Mouse (Mus musculus) liver, embryonic 15.5 days (tissue): Measurements from ENCODE around the gene Nubp1. TPM values are rescaled to one million over a fixed set of nuclear protein-coding genes. Genes with fewer than 3 reads are reported as not detected.

Source experiments
- ATAC-seq: fragments of 200-750 bp; cut with Nextera tagmentation; 2 replicates; pipeline ENCODE4 v1.8.0; 2017; ENCODE audit warnings: moderate number of reproducible peaks, mild to moderate bottlenecking, moderate library complexity; ENCODE audit not compliant: insufficient read depth
- H3K27ac ChIP-seq: fragments of 300-500 bp; sonication (generic); replicated peaks from 2 replicates; pipeline ENCODE4 v1.5.1; 2015; ENCODE audit warnings: mild to moderate bottlenecking, inconsistent platforms
- H3K27me3 ChIP-seq: fragments of 300-500 bp; sonication (generic); 2 replicates; pipeline ENCODE4 v1.6.1; 2015; ENCODE audit warnings: mild to moderate bottlenecking, inconsistent platforms
- H3K36me3 ChIP-seq: fragments of 300-500 bp; sonication (generic); replicated peaks from 2 replicates; pipeline ENCODE4 v1.6.1; 2015; ENCODE audit warnings: moderate library complexity, mild to moderate bottlenecking, inconsistent platforms
- H3K4me1 ChIP-seq: fragments of 300-500 bp; sonication (generic); replicated peaks from 2 replicates; pipeline ENCODE4 v1.6.1; 2015; ENCODE audit warnings: inconsistent platforms
- H3K4me2 ChIP-seq: fragments of 300-500 bp; sonication (generic); 2 replicates; pipeline ENCODE4 v1.6.1; 2015; ENCODE audit warnings: moderate library complexity, mild to moderate bottlenecking, inconsistent platforms
- H3K4me3 ChIP-seq: fragments of 300-500 bp; sonication (generic); replicated peaks from 2 replicates; pipeline ENCODE4 v1.5.1; 2015; ENCODE audit warnings: mild to moderate bottlenecking, inconsistent platforms
- H3K9ac ChIP-seq: fragments of 300-500 bp; sonication (generic); 2 replicates; pipeline ENCODE4 v1.6.1; 2015; ENCODE audit warnings: moderate library complexity, mild to moderate bottlenecking, inconsistent platforms
- H3K9me3 ChIP-seq: fragments of 300-500 bp; sonication (generic); replicated peaks from 2 replicates; pipeline ENCODE4 v1.6.1; 2016; ENCODE audit warnings: inconsistent platforms
- WGBS: fragments of 180-500 bp; shearing (Covaris S2); methylation state at CpG from one replicate; pipeline ENCODE4 v1.1.7; 2015; ENCODE audit warnings: mixed read lengths; ENCODE audit not compliant: insufficient replicate concordance; 5-methylcytosine and 5-hydroxymethylcytosine counted together
- polyA plus RNA-seq: library from polyadenylated mRNA; unstranded; fragments of >200 nt; fragmentation: Nextera tagmentation; extraction: Ambion mirVana; gene quantifications from 2 replicates; pipeline ENCODE4 v1.2.1, GENCODE M21; 2015

Nubp1 gene
- polyA plus RNA-seq, 1 experiment from 2014 or later = 27.6 TPM

- H3K4me1 ChIP-seq = peaks cover 39% of the 10 kb centered on the region
- peaks cover 32% of the 10 kb centered on the region; the same call in 1 of the 2 replicates for H3K27me3 ChIP-seq
- WGBS = 7% methylated on average over 8 of the region's 8 CpGs
- H3K4me3 ChIP-seq = peak overlapping the region; percentile 44
- no peaks in the 10 kb centered on the region for H3K9me3 ChIP-seq
- no peaks in the 10 kb centered on the region for H3K36me3 ChIP-seq
- H3K27ac ChIP-seq = peak overlapping the region; percentile 90
- peak overlapping the region; percentile 72 for H3K4me2 ChIP-seq
- ATAC-seq = peak; percentile 100
- peak overlapping the region; percentile 48 for H3K9ac ChIP-seq
Measured at GRCm38 (mm10) chr16:10384060-10384497, 27.7 kb upstream of the Nubp1 start.

- WGBS = 30% methylated on average over 3 of the region's 3 CpGs
Measured at GRCm38 (mm10) chr16:10384544-10384943, 27.2 kb upstream of the Nubp1 start.

GRCm38 (mm10) chr16:10385261-10385660 is 26.5 kb upstream of the Nubp1 start:
- 80% methylated on average over 12 of the region's 12 CpGs for WGBS
- Histone ChIP-seq H3K4me3 (no peak overlapping the region), H3K27ac (peak overlapping the region; percentile 90; the same call in 1 of the 2 replicates)

More at GRCm38 (mm10) chr16:10384544-10384943, 27.2 kb upstream of the Nubp1 start:
- H3K36me3 ChIP-seq = no peaks in the 10 kb centered on the region
- no peaks in the 10 kb centered on the region for H3K9me3 ChIP-seq
- H3K27ac ChIP-seq = peak overlapping the region; percentile 90
- peak overlapping the region; percentile 44 for H3K4me3 ChIP-seq
- H3K9ac ChIP-seq = no peak overlapping the region
- peaks cover 39% of the 10 kb centered on the region for H3K4me1 ChIP-seq
- H3K4me2 ChIP-seq = peak overlapping the region; percentile 72
- H3K27me3 ChIP-seq = peaks cover 27% of the 10 kb centered on the region; the same call in 1 of the 2 replicates
- ATAC-seq = peak; percentile 83

GRCm38 (mm10) chr16:10388634-10389365 is 22.9 kb upstream of the Nubp1 start:
- Histone ChIP-seq H3K4me1 (peaks cover 31% of the 10 kb centered on the region), H3K4me3 (no peak overlapping the region), H3K9ac (no peak overlapping the region), H3K4me2 (no peak overlapping the region), H3K36me3 (no peaks in the 10 kb centered on the region), H3K27me3 (peaks cover 8% of the 10 kb centered on the region; the same call in 1 of the 2 replicates), H3K27ac (no peak overlapping the region), H3K9me3 (no peaks in the 10 kb centered on the region)
- WGBS = 80% methylated on average over 6 of the region's 6 CpGs
- no peak for ATAC-seq

More at GRCm38 (mm10) chr16:10385261-10385660, 26.5 kb upstream of the Nubp1 start:
- Histone ChIP-seq H3K27me3 (peaks cover 26% of the 10 kb centered on the region; the same call in 1 of the 2 replicates), H3K36me3 (no peaks in the 10 kb centered on the region), H3K9ac (no peak overlapping the region), H3K4me1 (peaks cover 39% of the 10 kb centered on the region), H3K9me3 (no peaks in the 10 kb centered on the region), H3K4me2 (peak overlapping the region; percentile 72)
- no peak for ATAC-seq

- no peaks in the 10 kb centered on the region for H3K9me3 ChIP-seq
- no peak overlapping the region for H3K9ac ChIP-seq
- H3K27me3 ChIP-seq = peaks cover 22% of the 10 kb centered on the region
- H3K4me1 ChIP-seq = peaks cover 12% of the 10 kb centered on the region
- H3K4me2 ChIP-seq = no peak overlapping the region
- ATAC-seq = no peak
- no peak overlapping the region for H3K4me3 ChIP-seq
- no peaks in the 10 kb centered on the region for H3K36me3 ChIP-seq
- WGBS = 31% methylated on average over 9 of the region's 9 CpGs
- H3K27ac ChIP-seq = no peak overlapping the region
Measured at GRCm38 (mm10) chr16:10392587-10392986, 19.2 kb upstream of the Nubp1 start.

- no peaks in the 10 kb centered on the region for H3K4me1 ChIP-seq
- H3K4me3 ChIP-seq = no peak within 1 kb of the TSS
- peak within 1 kb of the TSS; percentile 51 for H3K4me2 ChIP-seq
- H3K36me3 ChIP-seq = no peaks in the 10 kb centered on the region
- H3K27me3 ChIP-seq = peaks cover 22% of the 10 kb centered on the region
- 0 out of 2 replicates have a peak, but pooled peaks have one; percentile 15 for ATAC-seq
- no peaks in the 10 kb centered on the region for H3K9me3 ChIP-seq
- H3K9ac ChIP-seq = no peak within 1 kb of the TSS
- 16% methylated on average over 37 of the region's 37 CpGs for whole genome bisulfite sequencing
- no peak within 1 kb of the TSS for H3K27ac ChIP-seq
Measured at GRCm38 (mm10) chr16:10394699-10395540, 16.8 kb upstream of the Nubp1 start, which contains the start of gene Tekt5. Gene Tekt5, minus strand, starts transcription at chr16:10395490.

- H3K9me3 ChIP-seq = no peaks in the 10 kb centered on the region
- no peak overlapping the region for H3K27ac ChIP-seq
- WGBS = 59% methylated on average over 5 of the region's 5 CpGs
- peaks cover 22% of the 10 kb centered on the region for H3K27me3 ChIP-seq
- no peak overlapping the region for H3K4me3 ChIP-seq
- no peak overlapping the region for H3K9ac ChIP-seq
- H3K4me1 ChIP-seq = no peaks in the 10 kb centered on the region
- ATAC-seq = no peak
- H3K36me3 ChIP-seq = no peaks in the 10 kb centered on the region
- no peak overlapping the region for H3K4me2 ChIP-seq
Measured at GRCm38 (mm10) chr16:10398755-10399154, 13.0 kb upstream of the Nubp1 start.

GRCm38 (mm10) chr16:10399160-10399559 is 12.6 kb upstream of the Nubp1 start:
- Histone ChIP-seq H3K4me3 (no peak overlapping the region), H3K27ac (no peak overlapping the region), H3K9ac (no peak overlapping the region), H3K9me3 (no peaks in the 10 kb centered on the region), H3K4me2 (no peak overlapping the region), H3K4me1 (no peaks in the 10 kb centered on the region), H3K36me3 (no peaks in the 10 kb centered on the region), H3K27me3 (peaks cover 18% of the 10 kb centered on the region)
- 29% methylated on average over 7 of the region's 7 CpGs for WGBS
- ATAC-seq = no peak

- no peaks in the 10 kb centered on the region for H3K27me3 ChIP-seq
- no peak overlapping the region for H3K4me2 ChIP-seq
- no peak for ATAC-seq
- no peaks in the 10 kb centered on the region for H3K9me3 ChIP-seq
- no peak overlapping the region for H3K9ac ChIP-seq
- peaks cover 18% of the 10 kb centered on the region for H3K4me1 ChIP-seq
- 73% methylated on average over 6 of the region's 6 CpGs for WGBS
- H3K36me3 ChIP-seq = peaks cover 76% of the 10 kb centered on the region
- no peak overlapping the region for H3K27ac ChIP-seq
- no peak overlapping the region for H3K4me3 ChIP-seq
Measured at GRCm38 (mm10) chr16:10415976-10416375, 4.2 kb downstream of the Nubp1 start.

GRCm38 (mm10) chr16:10416866-10417265 is 5.1 kb downstream of the Nubp1 start:
- peaks cover 85% of the 10 kb centered on the region for H3K36me3 ChIP-seq

GRCm38 (mm10) chr16:10417723-10418259 is 6.0 kb downstream of the Nubp1 start:
- no peak for ATAC-seq
- Histone ChIP-seq H3K4me2 (no peak overlapping the region), H3K36me3 (peaks cover 95% of the 10 kb centered on the region), H3K27me3 (no peaks in the 10 kb centered on the region), H3K9ac (no peak overlapping the region), H3K9me3 (no peaks in the 10 kb centered on the region), H3K4me1 (peaks cover 4% of the 10 kb centered on the region), H3K4me3 (no peak overlapping the region), H3K27ac (no peak overlapping the region)
- 75% methylated on average over 9 of the region's 9 CpGs for whole genome bisulfite sequencing

More at GRCm38 (mm10) chr16:10416866-10417265, 5.1 kb downstream of the Nubp1 start:
- Histone ChIP-seq H3K4me1 (peaks cover 11% of the 10 kb centered on the region), H3K27me3 (no peaks in the 10 kb centered on the region), H3K4me2 (no peak overlapping the region), H3K4me3 (no peak overlapping the region), H3K27ac (no peak overlapping the region), H3K9me3 (no peaks in the 10 kb centered on the region), H3K9ac (no peak overlapping the region)
- 81% methylated on average over 4 of the region's 4 CpGs for WGBS
- ATAC-seq = no peak
